Mouse (Mus musculus) liver, postnatal 0 days (tissue): ENCODE measurements around the gene Sox13.

Experiments
- CTCF ChIP-seq: sonication (generic); IDR thresholded peaks from 2 replicates; pipeline ENCODE4 v1.5.1; 2016; ENCODE audit warnings: antibody characterized with exemption, low read depth
- EP300 ChIP-seq: IDR thresholded peaks from 2 replicates; pipeline ENCODE4 v1.6.1; 2016; ENCODE audit warnings: antibody characterized with exemption, low read depth, mild to moderate bottlenecking

GRCm38 (mm10) chr1:133434756-133435112 lies 10.6 kb upstream of the Sox13 start:
- TF ChIP-seq CTCF (no peak), EP300 (no peak)
